Mouse (Mus musculus): ENCODE measurements around the gene Fubp1. TPM values are rescaled to one million over a fixed set of nuclear protein-coding genes. Genes with fewer than 3 reads are reported as not detected.

Fubp1 gene
- polyA plus RNA-seq, 1 experiment from 2014 or later, result 482 TPM

GRCm38 (mm10) chr3:152260362-152260761 is 50.1 kb downstream of the Fubp1 start:
- Histone ChIP-seq H3K27me3 (ENCODE audit: control insufficient read depth, insufficient read depth, low read length) (peaks cover 7% of the 10 kb centered on the region), H3K9ac (replicated peaks; ENCODE audit: low read length) (no peak overlapping the region), H3K36me3 (replicated peaks; ENCODE audit: control insufficient read depth, insufficient read depth, low read depth, low read length) (no peaks in the 10 kb centered on the region), H3K4me1 (ENCODE audit: control insufficient read depth, insufficient read depth, low read length) (no peaks in the 10 kb centered on the region; the same call in 1 of the 2 replicates), H3K4me3 (ENCODE audit: low read depth, low read length) (no peak overlapping the region), H3K27ac (replicated peaks; ENCODE audit: low read depth, low read length) (no peak overlapping the region), H3K4me2 (ENCODE audit: low read depth, low read length) (no peak overlapping the region), H3K9me3 (replicated peaks; ENCODE audit: control insufficient read depth, low read length) (no peaks in the 10 kb centered on the region)
- ATAC-seq (replicated peaks; ENCODE audit: insufficient number of reproducible peaks, low FRiP score, low TSS enrichment, low read depth) (no peak), DNase-seq (ENCODE audit: low spot score) (no peak)
- 100% methylated on average over 1 of the region's 1 CpGs for WGBS

GRCm38 (mm10) chr3:152261436-152261835 is 51.2 kb downstream of the Fubp1 start:
- WGBS, result 61% methylated on average over 8 of the region's 8 CpGs
- no peaks in the 10 kb centered on the region for H3K9me3 ChIP-seq (replicated peaks; ENCODE audit: control insufficient read depth, low read length)

GRCm38 (mm10) chr3:152261948-152262347 is 51.7 kb downstream of the Fubp1 start:
- Histone ChIP-seq H3K27ac (replicated peaks; ENCODE audit: low read depth, low read length) (no peak overlapping the region), H3K9ac (replicated peaks; ENCODE audit: low read length) (no peak overlapping the region), H3K4me3 (ENCODE audit: low read depth, low read length) (no peak overlapping the region), H3K9me3 (replicated peaks; ENCODE audit: control insufficient read depth, low read length) (no peaks in the 10 kb centered on the region), H3K4me1 (ENCODE audit: control insufficient read depth, insufficient read depth, low read length) (peaks cover 3% of the 10 kb centered on the region; the same call in 1 of the 2 replicates), H3K4me2 (ENCODE audit: low read depth, low read length) (no peak overlapping the region), H3K27me3 (ENCODE audit: control insufficient read depth, insufficient read depth, low read length) (peaks cover 9% of the 10 kb centered on the region), H3K36me3 (replicated peaks; ENCODE audit: control insufficient read depth, insufficient read depth, low read depth, low read length) (no peaks in the 10 kb centered on the region)
- DNase-seq (ENCODE audit: low spot score) (no peak), ATAC-seq (replicated peaks; ENCODE audit: insufficient number of reproducible peaks, low FRiP score, low TSS enrichment, low read depth) (no peak)
- 11% methylated on average over 8 of the region's 8 CpGs for WGBS

More at GRCm38 (mm10) chr3:152261436-152261835, 51.2 kb downstream of the Fubp1 start:
- no peaks in the 10 kb centered on the region for H3K36me3 ChIP-seq (replicated peaks; ENCODE audit: control insufficient read depth, insufficient read depth, low read depth, low read length)
- H3K27me3 ChIP-seq (ENCODE audit: control insufficient read depth, insufficient read depth, low read length), result peaks cover 9% of the 10 kb centered on the region
- ATAC-seq (replicated peaks; ENCODE audit: insufficient number of reproducible peaks, low FRiP score, low TSS enrichment, low read depth) (no peak), DNase-seq (ENCODE audit: low spot score) (no peak)
- no peak overlapping the region for H3K27ac ChIP-seq (replicated peaks; ENCODE audit: low read depth, low read length)
- H3K4me2 ChIP-seq (ENCODE audit: low read depth, low read length), result no peak overlapping the region
- H3K4me3 ChIP-seq (ENCODE audit: low read depth, low read length), result no peak overlapping the region
- H3K9ac ChIP-seq (replicated peaks; ENCODE audit: low read length), result no peak overlapping the region
- peaks cover 3% of the 10 kb centered on the region; the same call in 1 of the 2 replicates for H3K4me1 ChIP-seq (ENCODE audit: control insufficient read depth, insufficient read depth, low read length)

- Histone ChIP-seq H3K4me1 (ENCODE audit: control insufficient read depth, insufficient read depth, low read length) (peaks cover 3% of the 10 kb centered on the region; the same call in 1 of the 2 replicates), H3K27ac (replicated peaks; ENCODE audit: low read depth, low read length) (no peak overlapping the region), H3K27me3 (ENCODE audit: control insufficient read depth, insufficient read depth, low read length) (peaks cover 9% of the 10 kb centered on the region), H3K36me3 (replicated peaks; ENCODE audit: control insufficient read depth, insufficient read depth, low read depth, low read length) (no peaks in the 10 kb centered on the region), H3K9ac (replicated peaks; ENCODE audit: low read length) (no peak overlapping the region), H3K9me3 (replicated peaks; ENCODE audit: control insufficient read depth, low read length) (no peaks in the 10 kb centered on the region), H3K4me2 (ENCODE audit: low read depth, low read length) (no peak overlapping the region), H3K4me3 (ENCODE audit: low read depth, low read length) (no peak overlapping the region)
- 42% methylated on average over 10 of the region's 10 CpGs for whole genome bisulfite sequencing
- no peak for ATAC-seq (replicated peaks; ENCODE audit: insufficient number of reproducible peaks, low FRiP score, low TSS enrichment, low read depth)
- no peak for DNase-seq (ENCODE audit: low spot score)
These were observed 54.2 kb downstream of the Fubp1 start for GRCm38 (mm10) chr3:152264374-152264773.

- no peak overlapping the region for H3K9ac ChIP-seq (replicated peaks; ENCODE audit: low read length)
- no peak for ATAC-seq (replicated peaks; ENCODE audit: insufficient number of reproducible peaks, low FRiP score, low TSS enrichment, low read depth)
These were observed 54.6 kb downstream of the Fubp1 start for GRCm38 (mm10) chr3:152264830-152265229.

GRCm38 (mm10) chr3:152265351-152266035 is 55.3 kb downstream of the Fubp1 start:
- ATAC-seq (replicated peaks; ENCODE audit: insufficient number of reproducible peaks, low FRiP score, low TSS enrichment, low read depth) (peak; percentile 82), DNase-seq (ENCODE audit: low spot score) (peak; percentile 75)
- WGBS, result 1% methylated on average over 59 of the region's 63 CpGs
- peak overlapping the region; percentile 20; the same call in 1 of the 2 replicates for H3K27ac ChIP-seq (replicated peaks; ENCODE audit: low read depth, low read length)
- H3K9ac ChIP-seq (replicated peaks; ENCODE audit: low read length), result peak overlapping the region; percentile 72
- H3K4me3 ChIP-seq (ENCODE audit: low read depth, low read length), result peak overlapping the region; percentile 62
- H3K4me1 ChIP-seq (ENCODE audit: control insufficient read depth, insufficient read depth, low read length), result peaks cover 3% of the 10 kb centered on the region; the same call in 1 of the 2 replicates
- H3K9me3 ChIP-seq (replicated peaks; ENCODE audit: control insufficient read depth, low read length), result no peaks in the 10 kb centered on the region
- H3K36me3 ChIP-seq (replicated peaks; ENCODE audit: control insufficient read depth, insufficient read depth, low read depth, low read length), result no peaks in the 10 kb centered on the region
- peaks cover 9% of the 10 kb centered on the region for H3K27me3 ChIP-seq (ENCODE audit: control insufficient read depth, insufficient read depth, low read length)
- peak overlapping the region; percentile 99 for H3K4me2 ChIP-seq (ENCODE audit: low read depth, low read length)

More at GRCm38 (mm10) chr3:152264830-152265229, 54.6 kb downstream of the Fubp1 start:
- WGBS, result 50% methylated on average over 12 of the region's 12 CpGs
- Histone ChIP-seq H3K27me3 (ENCODE audit: control insufficient read depth, insufficient read depth, low read length) (peaks cover 9% of the 10 kb centered on the region), H3K4me1 (ENCODE audit: control insufficient read depth, insufficient read depth, low read length) (peaks cover 3% of the 10 kb centered on the region; the same call in 1 of the 2 replicates), H3K4me2 (ENCODE audit: low read depth, low read length) (no peak overlapping the region; the same call in 1 of the 2 replicates), H3K36me3 (replicated peaks; ENCODE audit: control insufficient read depth, insufficient read depth, low read depth, low read length) (no peaks in the 10 kb centered on the region), H3K4me3 (ENCODE audit: low read depth, low read length) (no peak overlapping the region), H3K9me3 (replicated peaks; ENCODE audit: control insufficient read depth, low read length) (no peaks in the 10 kb centered on the region), H3K27ac (replicated peaks; ENCODE audit: low read depth, low read length) (no peak overlapping the region)
- no peak for DNase-seq (ENCODE audit: low spot score)

- peak within 1 kb of the TSS; percentile 99 for H3K4me2 ChIP-seq (ENCODE audit: low read depth, low read length)
- peaks cover 3% of the 10 kb centered on the region; the same call in 1 of the 2 replicates for H3K4me1 ChIP-seq (ENCODE audit: control insufficient read depth, insufficient read depth, low read length)
- H3K36me3 ChIP-seq (replicated peaks; ENCODE audit: control insufficient read depth, insufficient read depth, low read depth, low read length), result no peaks in the 10 kb centered on the region
- peak within 1 kb of the TSS; percentile 72 for H3K9ac ChIP-seq (replicated peaks; ENCODE audit: low read length)
- H3K4me3 ChIP-seq (ENCODE audit: low read depth, low read length), result peak within 1 kb of the TSS; percentile 62
- peak within 1 kb of the TSS; percentile 20; the same call in 1 of the 2 replicates for H3K27ac ChIP-seq (replicated peaks; ENCODE audit: low read depth, low read length)
- ATAC-seq (replicated peaks; ENCODE audit: insufficient number of reproducible peaks, low FRiP score, low TSS enrichment, low read depth), result no peak
- WGBS, result 3% methylated on average over 13 of the region's 13 CpGs
- H3K27me3 ChIP-seq (ENCODE audit: control insufficient read depth, insufficient read depth, low read length), result peaks cover 9% of the 10 kb centered on the region
- no peaks in the 10 kb centered on the region for H3K9me3 ChIP-seq (replicated peaks; ENCODE audit: control insufficient read depth, low read length)
- DNase-seq (ENCODE audit: low spot score), result peak; percentile 36
These were observed 55.8 kb downstream of the Fubp1 start, which contains the start of gene Nexn for GRCm38 (mm10) chr3:152266036-152266421. TSS of gene Nexn (minus strand) at chr3:152266350.

GRCm38 (mm10) chr3:152268099-152268498 is 57.9 kb downstream of the Fubp1 start:
- no peak for ATAC-seq (replicated peaks; ENCODE audit: insufficient number of reproducible peaks, low FRiP score, low TSS enrichment, low read depth)
- Histone ChIP-seq H3K4me3 (ENCODE audit: low read depth, low read length) (no peak overlapping the region), H3K27ac (replicated peaks; ENCODE audit: low read depth, low read length) (no peak overlapping the region), H3K9me3 (replicated peaks; ENCODE audit: control insufficient read depth, low read length) (no peaks in the 10 kb centered on the region), H3K36me3 (replicated peaks; ENCODE audit: control insufficient read depth, insufficient read depth, low read depth, low read length) (no peaks in the 10 kb centered on the region), H3K27me3 (ENCODE audit: control insufficient read depth, insufficient read depth, low read length) (peaks cover 9% of the 10 kb centered on the region), H3K4me1 (ENCODE audit: control insufficient read depth, insufficient read depth, low read length) (0 out of 2 replicates have a peak, but pooled peaks cover 3% of the 10 kb centered on the region), H3K9ac (replicated peaks; ENCODE audit: low read length) (no peak overlapping the region), H3K4me2 (ENCODE audit: low read depth, low read length) (no peak overlapping the region)
- 90% methylated on average over 14 of the region's 14 CpGs for WGBS
- DNase-seq (ENCODE audit: low spot score), result no peak
